Mouse (Mus musculus) thymus, postnatal 0 days (tissue): ENCODE measurements at regions not wholly inside any gene's neighbourhood (a gene's known extent, or its start where the extent isn't known, plus 50 kb on each side); places are given as distances from the start of the nearest gene placed in this dataset.
A peak's percentile ranks its signal among the peaks of the same experiment; 100 is the strongest.

Experiments
- DNase-seq: peaks from one replicate; pipeline ENCODE4 v3.0.0-alpha.2; 2015; ENCODE audit warnings: low spot score

GRCm38 (mm10) chr17:22795213-22795612, 71.7 kb downstream of the Zfp945 start:
- no peak for DNase-seq

- no peak for DNase-seq
These were observed 82.5 kb downstream of the Zfp945 start for GRCm38 (mm10) chr17:22784481-22784880.

- no peak for DNase-seq
These were observed 121.2 kb downstream of the Zfp945 start for GRCm38 (mm10) chr17:22745736-22746135.

DNA sequence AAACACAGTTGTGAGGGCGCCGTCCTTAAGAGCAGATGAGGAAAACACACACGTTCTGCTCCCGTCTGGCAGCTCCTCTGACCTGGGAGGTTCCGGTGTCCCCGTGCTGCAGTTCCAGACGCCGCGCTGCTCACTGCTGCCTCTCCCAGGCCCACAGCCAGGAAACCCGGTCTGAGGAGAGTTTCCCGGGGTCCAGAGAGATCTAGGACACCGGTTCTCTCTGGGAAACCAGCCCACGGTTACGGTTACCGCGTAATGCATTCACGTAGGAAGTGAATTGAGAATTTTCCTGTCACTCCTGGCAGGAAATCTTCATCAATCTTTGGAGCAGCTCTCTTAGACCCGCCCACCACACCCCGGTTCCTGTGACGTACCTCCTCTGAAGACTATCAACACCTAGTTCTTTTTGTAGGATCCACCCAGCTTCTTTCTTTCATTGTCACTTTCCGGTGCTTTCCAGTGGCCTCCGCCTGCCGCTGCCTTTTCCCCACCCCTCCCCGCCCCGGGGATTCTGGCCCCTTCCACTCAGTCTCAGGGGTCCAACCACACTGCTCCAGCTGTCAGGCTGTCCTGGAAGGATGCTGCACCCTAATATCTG, 127.3 kb downstream of the Zfp945 start:
- DNase-seq, result peak; percentile 64

GRCm38 (mm10) chr17:22739173-22739572, 127.8 kb downstream of the Zfp945 start:
- no peak for DNase-seq

DNA sequence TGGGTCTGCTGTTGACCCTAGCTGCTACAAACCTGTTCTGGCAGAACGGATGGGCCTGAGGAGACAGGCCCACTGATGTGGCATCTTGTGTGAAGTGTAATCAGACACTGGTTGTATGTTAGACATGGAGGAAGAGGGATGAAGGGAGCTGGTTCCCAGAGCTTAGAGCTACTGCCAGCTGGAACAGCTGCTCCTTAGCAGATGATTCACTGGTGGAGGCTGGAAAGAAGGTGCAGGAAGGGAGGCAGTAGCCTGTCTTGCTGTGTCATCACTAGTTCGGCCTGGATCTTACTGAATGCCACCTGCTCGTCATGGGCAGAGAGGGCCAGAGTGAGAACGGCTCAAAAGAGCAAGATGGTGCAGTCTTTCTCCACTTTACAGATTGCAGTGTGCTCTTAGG, 130.6 kb downstream of the Zfp945 start:
- no peak for DNase-seq
